Mouse (Mus musculus): ENCODE results near the gene Csgalnact2.

GRCm38 (mm10) chr6:118071013-118071350, 68.0 kb downstream of the Csgalnact2 start:
- TF ChIP-seq POLR2A (IDR thresholded peaks at IDR 0.05; ENCODE audit: insufficient read depth, low read length) (no peak), CTCF (IDR thresholded peaks at IDR 0.05; ENCODE audit: low read depth, low read length) (no peak), EP300 (IDR thresholded peaks at IDR 0.05; ENCODE audit: insufficient read depth, low read depth, low read length) (no peak)
